Mouse (Mus musculus) kidney, adult 18-20 months (tissue): ENCODE results near the gene Dusp3.
A peak's percentile ranks its signal among the peaks of the same experiment; 100 is the strongest.

ENCODE experiments used
- DNase-seq: peaks from one replicate; pipeline ENCODE4 v3.0.0; 2021

Dusp3 gene

GRCm38 (mm10) chr11:101973496-101973895 lies 13.3 kb downstream of the Dusp3 start:
- no peak for DNase-seq

- no peak for DNase-seq
Observed at GRCm38 (mm10) chr11:101972651-101973050, 14.2 kb downstream of the Dusp3 start.

- no peak for DNase-seq
Observed at GRCm38 (mm10) chr11:101972097-101972496, 14.7 kb downstream of the Dusp3 start.

- DNase-seq = no peak
Observed at GRCm38 (mm10) chr11:101971410-101971809, 15.4 kb downstream of the Dusp3 start.

- DNase-seq = no peak
Observed at GRCm38 (mm10) chr11:101969835-101970234, 17.0 kb downstream of the Dusp3 start.

GRCm38 (mm10) chr11:101968791-101969190 lies 18.0 kb downstream of the Dusp3 start:
- DNase-seq = peak; percentile 86

- DNase-seq = no peak
Observed at GRCm38 (mm10) chr11:101968311-101968710, 18.5 kb downstream of the Dusp3 start.

GRCm38 (mm10) chr11:101966965-101967614 lies 19.7 kb downstream of the Dusp3 start, which contains the start of gene Sost:
TSS of gene Sost (minus strand) at chr11:101967015.
- DNase-seq = no peak

GRCm38 (mm10) chr11:101965553-101965952 lies 21.3 kb downstream of the Dusp3 start:
- no peak for DNase-seq

- DNase-seq = no peak
Observed at GRCm38 (mm10) chr11:101964647-101965046, 22.2 kb downstream of the Dusp3 start.

- DNase-seq = no peak
Observed at GRCm38 (mm10) chr11:101963473-101964291, 23.1 kb downstream of the Dusp3 start.

- no peak for DNase-seq
Observed at GRCm38 (mm10) chr11:101963043-101963442, 23.8 kb downstream of the Dusp3 start.

- no peak for DNase-seq
Observed at GRCm38 (mm10) chr11:101957476-101957875, 29.3 kb downstream of the Dusp3 start.

- no peak for DNase-seq
Observed at GRCm38 (mm10) chr11:101953441-101953840, 33.4 kb downstream of the Dusp3 start.

- peak; percentile 57 for DNase-seq
Observed at GRCm38 (mm10) chr11:101952541-101953341, 34.1 kb downstream of the Dusp3 start.

GRCm38 (mm10) chr11:101950021-101950420 lies 36.8 kb downstream of the Dusp3 start:
- no peak for DNase-seq

- no peak for DNase-seq
Observed at GRCm38 (mm10) chr11:101946525-101946924, 40.3 kb downstream of the Dusp3 start.

- DNase-seq = no peak
Observed at GRCm38 (mm10) chr11:101943055-101943454, 43.8 kb downstream of the Dusp3 start.

- peak; percentile 29 for DNase-seq
Observed at GRCm38 (mm10) chr11:101937108-101937507, 49.7 kb downstream of the Dusp3 start.

GRCm38 (mm10) chr11:101936421-101936820 lies 50.4 kb downstream of the Dusp3 start:
- DNase-seq = no peak

- no peak for DNase-seq
Observed at GRCm38 (mm10) chr11:101935743-101936142, 51.1 kb downstream of the Dusp3 start.

GRCm38 (mm10) chr11:101931978-101932377 lies 54.8 kb downstream of the Dusp3 start:
- DNase-seq = no peak

GRCm38 (mm10) chr11:101928030-101928762 lies 58.6 kb downstream of the Dusp3 start:
- DNase-seq = peak; percentile 32
